Mouse (Mus musculus) mesoderm, embryonic 11.5 days (tissue): Measurements from ENCODE around the gene Tnxb.

ENCODE experiments used
- DNase-seq: peaks from one replicate; pipeline ENCODE4 v3.0.0-alpha.2; 2012; ENCODE audit warnings: low read depth, low spot score

Tnxb gene

DNA sequence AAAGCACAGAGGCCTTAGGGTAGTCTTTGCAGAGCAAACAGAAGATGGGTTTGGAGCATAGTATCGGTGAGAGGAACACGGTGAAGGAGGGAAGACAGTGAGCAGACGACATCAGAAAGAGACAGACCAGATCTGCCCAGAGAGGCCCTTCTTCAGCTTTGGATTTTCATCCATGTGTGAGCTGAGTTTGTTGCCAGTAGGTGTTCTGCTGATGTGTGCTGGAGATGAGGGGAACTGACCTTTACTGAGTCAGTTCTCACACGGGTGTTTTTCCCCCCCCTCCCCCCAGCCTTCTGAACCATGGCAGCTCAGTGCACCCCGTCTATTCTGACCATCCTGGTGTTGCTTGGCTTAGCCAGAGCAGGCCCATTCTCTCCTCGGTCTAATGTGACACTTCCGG lies at the start of gene Tnxb:
Gene Tnxb, plus strand, starts transcription at position 301 of the 400 bp plus-strand sequence.
- DNase-seq = no peak

DNA sequence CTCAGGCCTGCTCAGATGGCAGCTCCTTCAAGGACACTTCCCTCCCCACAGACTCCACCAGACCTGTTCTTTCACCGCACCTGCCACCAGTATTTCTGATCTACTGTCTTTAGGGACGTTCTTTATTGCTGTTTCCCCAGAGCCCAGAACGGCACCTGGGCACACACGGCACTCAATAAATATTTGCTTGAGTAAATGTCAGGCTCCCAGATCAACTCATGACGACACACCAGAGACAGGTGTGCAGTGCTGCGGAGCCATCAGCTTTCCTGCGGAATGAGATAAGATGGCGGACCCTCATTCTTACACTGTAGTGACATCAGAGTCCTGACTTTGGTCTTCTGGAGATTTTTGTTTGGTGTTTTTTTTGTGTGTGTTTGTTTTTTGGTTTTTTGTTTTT lies 49.3 kb upstream of the Tnxb start:
- DNase-seq = no peak

DNA sequence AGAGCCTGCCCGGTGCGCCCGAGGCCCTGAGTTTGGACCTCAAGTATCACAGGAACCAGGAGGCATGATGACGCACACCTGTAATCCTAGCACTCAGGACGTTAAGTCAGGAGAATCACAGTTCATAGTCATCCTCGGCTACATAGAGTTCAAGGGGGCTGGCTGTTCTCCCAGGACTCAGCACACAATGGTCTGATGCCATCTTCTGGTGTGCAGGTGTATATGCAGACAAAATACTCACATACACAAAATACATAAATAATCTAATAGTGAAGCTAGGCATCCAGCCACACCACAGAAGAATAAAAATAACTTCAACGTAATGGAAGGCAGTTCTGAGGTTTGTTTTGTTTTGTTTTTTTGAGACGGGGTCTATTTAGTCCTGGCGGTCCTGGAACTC lies 47.2 kb upstream of the Tnxb start:
- no peak for DNase-seq

DNA sequence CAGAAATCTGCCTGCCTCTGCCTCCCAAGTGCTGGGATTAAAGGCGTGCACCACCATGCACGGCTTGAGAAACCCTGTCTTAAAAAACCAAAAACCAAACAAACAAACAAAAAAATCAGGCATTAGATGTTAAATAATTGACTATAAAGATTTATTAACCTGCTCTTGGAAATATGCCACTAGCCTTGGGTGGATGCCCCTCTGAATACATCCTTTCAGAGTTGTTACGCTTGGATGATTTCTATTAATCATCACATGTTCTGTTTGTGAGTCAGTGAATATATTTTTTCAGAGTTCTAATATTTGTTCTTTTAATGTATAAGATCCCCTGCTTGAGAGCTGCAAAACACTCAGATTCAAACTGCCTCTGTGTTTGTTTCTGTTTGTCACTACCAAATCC lies 45.4 kb upstream of the Tnxb start:
- DNase-seq = no peak

DNA sequence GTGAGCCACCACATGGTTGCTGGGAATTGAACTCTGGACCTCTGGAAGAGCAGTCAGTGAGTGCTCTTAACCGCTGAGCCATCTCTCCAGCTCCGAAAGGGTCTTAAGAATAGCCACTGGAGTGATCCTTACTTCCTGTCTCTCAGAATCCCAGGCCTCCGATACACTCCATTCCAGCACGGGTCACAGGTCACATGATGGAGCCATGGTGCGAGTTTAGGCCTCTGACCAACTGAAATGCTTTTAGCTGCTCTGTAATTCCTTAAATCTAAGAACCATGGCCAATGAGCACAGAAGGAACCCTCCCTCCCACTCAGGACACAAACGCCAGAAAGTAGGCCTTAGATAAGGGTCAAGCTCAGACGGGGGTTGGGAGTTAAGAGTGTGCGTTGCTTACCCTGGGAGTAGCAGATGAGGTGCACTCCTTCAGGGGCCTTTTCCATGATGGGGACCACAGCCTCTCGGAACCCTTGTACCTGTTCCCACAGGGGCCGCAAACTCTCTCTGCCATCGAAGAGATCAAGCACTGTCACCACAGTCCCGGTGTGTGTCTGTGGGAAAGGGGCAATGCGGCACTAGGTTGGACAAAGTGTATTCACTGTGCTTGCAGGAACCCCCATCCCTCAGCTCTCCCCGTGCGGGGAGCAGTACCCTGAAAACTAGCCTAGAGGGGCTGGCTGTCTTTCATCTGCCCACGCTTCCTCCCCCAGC lies 44.1 kb upstream of the Tnxb start:
- no peak for DNase-seq

DNA sequence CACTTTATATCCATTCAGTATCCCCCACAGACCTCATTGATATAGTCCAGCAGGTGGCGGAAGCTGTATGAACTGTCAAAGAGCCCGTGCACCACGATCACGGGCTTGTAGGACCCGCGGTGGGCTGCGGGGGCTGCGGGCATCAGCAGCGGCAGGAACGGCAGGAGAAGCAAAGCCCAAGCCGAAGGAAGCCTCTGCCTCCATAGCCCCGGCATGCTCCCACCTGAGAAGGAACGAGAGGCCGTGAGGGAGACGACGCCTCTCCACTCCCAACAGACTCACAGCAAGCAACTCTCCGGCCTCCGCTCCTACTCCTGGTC lies 43.6 kb upstream of the Tnxb start:
- DNase-seq = peak; percentile 66

DNA sequence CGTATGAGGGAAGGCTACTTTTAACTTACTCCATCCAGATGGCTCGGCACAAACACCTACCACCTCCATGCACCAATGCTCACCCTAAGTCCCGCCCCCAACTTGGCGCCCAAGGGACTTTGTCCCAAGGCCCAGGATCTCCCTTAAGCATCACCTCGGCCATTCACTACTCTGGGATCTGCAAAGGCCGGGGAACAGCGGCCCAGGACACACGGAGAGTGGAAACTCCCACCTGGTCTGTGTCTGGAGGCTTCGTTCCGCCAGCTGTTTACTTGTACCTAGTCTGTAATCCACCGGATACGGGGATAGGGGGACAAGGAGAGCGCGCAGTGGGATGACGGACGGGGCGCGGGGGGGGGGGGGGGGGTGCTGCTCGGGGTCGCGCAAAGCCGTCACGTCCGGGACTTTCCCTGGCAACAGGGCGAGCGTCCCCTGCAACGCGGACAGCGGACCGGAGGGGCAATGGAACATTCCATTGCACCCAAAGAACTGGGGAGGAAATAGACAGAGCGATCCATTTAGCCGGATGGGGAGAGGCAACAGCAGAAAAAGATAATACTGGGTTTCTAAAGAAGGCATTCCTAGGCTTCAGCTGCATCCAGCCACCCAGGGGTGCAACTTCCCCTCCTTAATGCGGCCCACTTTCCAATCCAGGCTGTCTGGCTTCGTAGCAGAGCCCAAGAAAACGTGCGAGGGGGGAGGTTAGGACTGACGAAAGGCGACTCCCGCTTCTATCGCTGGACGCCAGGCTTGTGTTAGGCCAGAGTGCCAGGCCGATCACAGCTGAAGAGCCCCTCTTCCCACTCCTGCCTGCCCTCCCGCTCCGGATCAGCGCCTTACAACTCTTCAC lies 43.0 kb upstream of the Tnxb start:
- peak; percentile 94 for DNase-seq

DNA sequence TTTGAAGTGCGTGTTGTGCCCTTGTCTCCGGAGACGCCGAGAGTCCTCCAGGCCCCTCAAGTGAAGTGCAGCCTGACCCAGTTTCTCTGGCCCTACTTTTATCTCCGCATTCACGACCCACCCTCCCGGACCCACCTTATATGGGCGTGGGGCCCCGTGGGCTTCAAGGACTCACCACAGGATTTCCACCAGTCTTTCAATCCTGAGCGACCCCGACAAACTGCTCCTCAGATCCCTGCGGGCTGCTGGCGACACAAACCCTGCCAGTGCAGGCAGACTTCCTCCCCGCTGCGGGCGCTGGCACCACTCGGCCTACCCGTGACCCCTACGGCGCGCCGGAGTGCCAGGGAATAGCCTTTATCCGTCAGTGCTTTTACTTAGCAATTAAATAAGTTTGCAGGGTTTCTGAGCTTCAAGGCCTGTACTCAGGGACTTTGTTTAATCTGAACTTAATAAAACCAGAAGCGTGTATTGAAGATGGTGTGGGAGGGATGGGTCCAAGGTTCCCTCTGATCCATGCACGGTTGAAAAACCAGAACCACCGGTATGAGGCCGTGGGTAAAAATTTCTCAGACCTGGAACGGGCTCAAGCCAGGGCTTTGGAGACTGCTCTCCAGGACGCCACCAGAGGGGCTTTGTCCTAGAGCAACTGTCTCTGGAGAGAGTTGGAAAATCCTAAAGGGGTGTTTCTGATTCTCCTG lies 42.2 kb upstream of the Tnxb start, which contains the start of gene Ppt2:
Gene Ppt2, minus strand, starts transcription at position 568 of the 701 bp plus-strand sequence.
- DNase-seq = no peak

DNA sequence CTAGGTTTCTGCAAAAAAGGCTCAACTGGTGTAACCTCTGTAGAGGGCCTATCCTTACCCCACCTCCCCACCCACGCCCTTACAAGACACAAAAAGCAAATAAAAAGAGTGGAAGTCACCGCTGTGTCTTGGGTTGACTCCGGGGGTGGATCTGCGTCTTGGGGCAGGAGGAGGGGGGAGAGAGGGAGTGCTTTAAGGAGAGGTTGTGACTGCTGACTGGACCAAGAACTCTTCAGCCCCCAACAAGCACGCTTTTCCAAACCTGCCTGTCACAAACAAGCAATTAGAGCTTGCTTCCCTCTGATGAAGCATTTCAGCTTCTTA lies 41.7 kb upstream of the Tnxb start:
- DNase-seq = no peak

DNA sequence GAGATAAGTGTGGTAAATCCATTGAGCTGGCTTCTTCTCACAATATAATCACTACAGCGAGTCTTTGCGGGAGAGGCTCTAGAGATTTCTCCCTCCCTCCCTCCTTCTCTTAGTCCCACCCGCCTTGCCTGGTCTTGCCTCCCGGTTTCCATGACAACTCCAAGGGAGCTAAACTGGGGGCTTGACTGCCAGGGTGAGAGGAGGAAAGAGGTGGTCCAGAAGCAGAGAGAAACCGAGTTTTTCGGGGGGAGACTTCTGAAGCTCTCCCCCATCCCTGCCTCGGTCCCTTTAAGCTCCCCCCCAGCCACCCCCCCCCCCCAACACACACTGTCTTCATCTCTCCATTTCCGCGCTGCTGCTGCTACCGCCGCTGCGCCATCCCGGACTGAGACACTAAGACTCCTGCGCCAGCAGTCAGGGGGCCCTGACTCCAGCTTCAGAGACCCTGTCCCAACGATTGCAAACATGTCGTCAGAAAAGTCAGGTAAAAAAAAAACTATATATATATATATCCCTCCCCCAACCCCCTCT lies 41.0 kb upstream of the Tnxb start, which contains the start of gene Prrt1:
Gene Prrt1, plus strand, starts transcription at position 313 of the 531 bp plus-strand sequence.
- no peak for DNase-seq

DNA sequence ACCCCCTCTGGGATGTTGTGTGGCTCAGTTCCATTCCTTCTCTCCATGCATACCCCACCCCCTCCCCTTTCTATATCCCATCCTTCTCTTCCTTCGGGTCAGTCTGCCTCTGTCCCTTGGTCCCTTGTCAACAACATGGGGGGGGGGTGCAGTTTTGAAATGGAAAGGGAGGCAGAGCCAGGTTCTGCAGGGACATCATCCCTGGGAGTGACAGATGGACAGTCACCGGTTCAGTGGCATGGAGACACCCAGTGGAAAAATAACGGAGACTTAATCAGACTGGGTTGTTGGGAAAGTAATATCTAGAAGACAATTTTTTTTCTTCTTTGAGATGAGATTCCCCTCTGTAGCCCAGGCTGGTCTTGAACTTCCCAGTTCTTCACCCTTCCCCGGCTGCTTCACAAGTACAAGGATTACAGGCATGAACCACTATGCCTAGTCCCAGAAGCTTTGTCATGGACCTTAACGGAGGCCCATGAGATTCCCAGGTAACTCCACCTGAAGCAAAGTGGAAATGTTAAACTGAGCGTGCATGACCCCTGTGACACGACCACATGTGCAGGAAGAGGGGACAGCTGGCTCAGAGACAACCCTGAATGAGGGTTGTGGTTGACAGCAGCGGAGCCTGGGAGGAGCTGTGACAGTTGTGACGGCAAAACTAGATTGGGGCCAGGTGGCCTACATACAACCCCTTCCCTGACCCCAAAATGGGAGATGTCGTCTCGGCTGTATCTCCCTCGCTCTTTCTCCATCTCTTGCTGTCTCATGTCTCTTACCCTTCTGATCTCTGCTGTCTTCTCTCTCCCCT lies 40.3 kb upstream of the Tnxb start:
- DNase-seq = no peak

DNA sequence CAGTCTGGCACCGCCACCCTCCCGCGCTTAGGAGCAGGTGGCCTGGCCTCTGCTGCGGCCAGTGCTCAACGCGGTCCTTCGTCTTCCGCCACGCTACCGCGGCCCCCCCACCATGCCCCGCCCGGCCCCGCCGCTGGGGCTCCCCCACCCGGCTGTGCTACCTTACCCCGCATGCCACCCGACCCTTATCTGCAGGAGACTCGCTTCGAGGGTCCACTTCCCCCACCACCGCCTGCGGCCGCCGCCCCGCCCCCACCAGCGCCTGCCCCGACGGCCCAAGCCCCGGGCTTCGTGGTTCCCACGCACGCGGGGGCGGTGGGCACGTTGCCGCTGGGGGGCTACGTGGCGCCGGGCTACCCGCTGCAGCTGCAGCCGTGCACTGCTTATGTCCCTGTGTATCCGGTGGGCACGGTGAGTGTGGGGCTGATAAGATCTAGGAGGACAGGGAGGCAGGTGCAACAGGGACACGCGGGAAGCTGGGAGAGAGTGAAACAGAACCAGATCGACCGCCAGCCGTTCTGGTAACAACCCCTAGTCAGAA lies 39.5 kb upstream of the Tnxb start:
- DNase-seq = no peak

DNA sequence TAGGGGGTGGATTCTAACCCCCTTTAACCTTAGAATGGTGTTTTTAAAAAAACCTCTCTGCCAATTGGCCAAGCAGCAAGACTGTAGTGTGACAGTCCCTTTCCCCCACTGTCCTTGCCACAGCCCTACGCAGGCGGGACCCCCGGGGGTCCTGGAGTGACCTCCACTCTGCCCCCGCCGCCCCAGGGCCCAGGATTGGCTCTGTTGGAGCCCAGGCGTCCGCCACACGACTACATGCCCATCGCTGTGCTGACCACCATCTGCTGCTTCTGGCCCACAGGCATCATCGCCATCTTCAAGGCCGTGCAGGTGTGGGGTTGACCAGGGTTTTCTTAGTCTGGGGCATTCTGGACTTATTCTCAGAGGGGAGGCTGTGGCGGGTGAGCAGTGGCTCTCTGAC lies 38.7 kb upstream of the Tnxb start:
- DNase-seq = no peak

DNA sequence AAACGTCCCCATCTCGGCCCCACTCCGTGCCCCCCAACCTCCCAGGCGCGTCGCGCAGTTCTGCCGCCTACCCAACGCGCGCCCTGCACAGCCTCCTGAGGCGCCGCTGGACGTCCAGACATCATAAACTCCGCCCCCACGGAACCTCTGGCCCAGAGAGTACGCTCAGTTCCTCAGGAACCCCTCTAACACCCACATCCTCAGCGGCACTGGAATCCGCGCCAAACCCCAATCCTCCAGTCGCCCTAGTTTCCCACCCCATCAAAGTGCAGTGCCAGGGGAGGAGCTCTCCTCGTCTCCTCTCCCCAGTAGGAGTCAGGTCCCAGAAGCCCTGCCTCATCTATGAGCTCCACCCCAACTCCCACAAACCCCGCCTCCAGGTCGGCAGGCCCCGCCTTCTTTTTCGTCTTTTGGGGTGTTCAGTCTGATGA lies 38.1 kb upstream of the Tnxb start:
- no peak for DNase-seq

DNA sequence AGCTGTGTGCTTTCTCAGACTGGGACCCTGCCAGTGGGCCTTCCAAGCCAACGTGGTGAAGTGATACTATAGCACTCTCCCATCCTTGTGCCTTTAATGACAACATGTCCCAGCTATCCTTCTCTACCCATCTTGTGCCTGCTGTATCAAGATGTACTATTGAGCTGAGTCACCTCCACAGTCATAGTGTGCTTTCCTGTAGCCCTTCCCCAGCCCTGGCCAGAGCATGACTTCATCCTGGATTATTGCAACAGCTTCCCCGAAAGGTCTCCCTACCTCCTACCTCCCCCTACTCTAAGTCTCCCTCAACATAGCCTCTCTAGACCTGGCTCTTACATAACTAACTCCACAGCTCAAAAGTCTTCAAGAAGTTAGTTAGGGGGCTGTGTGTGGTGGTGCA lies 34.7 kb upstream of the Tnxb start:
- no peak for DNase-seq

DNA sequence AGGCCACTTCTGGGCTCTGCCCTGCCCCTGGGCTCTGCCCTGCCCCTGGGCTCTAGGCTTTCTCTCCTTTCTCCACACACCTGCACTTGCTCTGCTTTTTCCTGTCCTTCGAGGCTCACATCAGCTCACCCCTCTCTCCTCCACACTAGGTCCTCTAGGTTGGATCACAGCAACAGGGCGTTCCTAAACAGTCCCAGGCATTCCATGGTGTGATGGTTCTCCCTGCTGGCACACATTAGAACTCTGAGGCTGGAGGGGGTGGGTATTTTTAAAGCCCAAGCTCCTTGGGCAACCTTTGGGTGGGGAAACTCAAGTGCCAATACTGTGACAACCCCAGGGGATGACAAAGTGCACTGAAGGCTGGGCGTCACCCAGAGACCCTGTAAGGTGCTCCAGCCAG lies 32.9 kb upstream of the Tnxb start:
- no peak for DNase-seq

DNA sequence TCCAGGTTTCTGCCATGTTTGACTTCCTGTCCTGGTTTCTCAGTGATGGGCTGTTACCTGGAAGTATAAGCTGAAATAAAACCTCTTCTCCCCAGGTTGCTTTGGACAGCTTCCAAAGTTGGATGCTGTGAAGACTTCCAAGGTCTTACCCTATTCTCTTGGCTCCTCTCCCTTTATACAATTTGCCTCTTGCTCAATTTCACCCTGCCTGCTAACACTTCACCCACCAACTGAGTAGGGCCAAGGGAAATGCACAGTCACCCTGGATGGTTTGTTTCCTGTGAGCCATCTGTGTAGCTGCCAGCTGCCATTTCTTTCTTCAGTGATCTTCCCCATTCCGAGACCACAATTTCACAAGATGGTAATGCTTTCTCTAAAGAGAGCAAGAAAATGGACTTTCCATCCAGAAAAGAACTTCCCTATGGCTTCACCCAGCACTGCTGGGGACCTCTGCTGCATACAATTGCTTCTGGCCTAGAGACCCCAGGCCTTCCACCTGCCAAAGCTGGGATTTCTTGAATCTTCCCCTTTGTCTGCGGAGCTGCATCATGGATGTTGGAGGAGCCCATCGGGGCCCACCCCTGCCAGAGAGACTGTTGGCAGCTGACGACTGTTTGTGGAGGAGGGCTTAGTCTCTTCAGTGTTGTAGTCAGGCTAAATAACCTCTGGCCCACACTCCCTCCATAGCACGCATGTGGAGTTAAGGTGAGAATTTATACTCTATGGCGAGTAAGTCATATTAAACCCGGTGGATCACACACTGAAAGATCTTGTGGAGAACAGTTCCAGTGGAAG lies 30.7 kb upstream of the Tnxb start:
- DNase-seq = no peak

DNA sequence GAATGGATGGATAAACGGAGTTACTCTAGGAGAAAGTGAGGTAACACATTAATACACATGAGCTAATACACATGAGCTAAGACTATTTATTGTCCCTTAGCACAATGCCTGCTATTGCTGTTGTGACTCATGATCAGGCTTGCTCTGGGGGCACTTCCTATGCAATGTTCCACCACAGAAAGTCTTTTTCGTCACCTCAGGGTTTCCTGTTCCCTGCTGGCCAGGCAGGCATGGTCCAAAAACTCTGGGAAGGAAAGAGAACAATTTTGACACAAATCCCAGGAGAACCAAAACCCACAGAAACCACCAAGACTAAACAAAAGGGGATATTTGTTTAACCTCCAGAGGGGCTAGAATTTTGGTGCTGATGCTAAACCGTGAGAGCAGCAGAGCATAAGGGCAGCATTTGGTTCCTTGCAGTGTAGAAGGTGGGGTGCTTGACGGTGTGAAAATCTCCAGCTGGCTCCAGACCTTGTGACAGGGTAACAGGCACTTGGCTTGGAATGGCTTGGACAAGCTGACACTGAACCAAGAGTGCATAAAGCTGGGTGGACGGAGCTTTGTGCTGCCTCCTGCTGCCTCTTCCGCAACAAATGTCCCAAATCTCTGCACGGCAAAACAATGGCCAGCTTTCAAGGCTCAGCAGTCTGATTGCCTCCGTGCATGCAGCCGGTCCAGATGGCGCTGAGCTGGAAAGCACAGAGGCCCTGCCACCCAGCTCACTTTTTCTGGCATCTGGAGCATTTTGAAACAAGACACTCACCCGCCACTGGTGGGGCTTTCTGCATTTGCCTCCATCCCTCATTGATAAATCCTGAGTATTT lies 29.3 kb upstream of the Tnxb start:
- DNase-seq = peak; percentile 61

DNA sequence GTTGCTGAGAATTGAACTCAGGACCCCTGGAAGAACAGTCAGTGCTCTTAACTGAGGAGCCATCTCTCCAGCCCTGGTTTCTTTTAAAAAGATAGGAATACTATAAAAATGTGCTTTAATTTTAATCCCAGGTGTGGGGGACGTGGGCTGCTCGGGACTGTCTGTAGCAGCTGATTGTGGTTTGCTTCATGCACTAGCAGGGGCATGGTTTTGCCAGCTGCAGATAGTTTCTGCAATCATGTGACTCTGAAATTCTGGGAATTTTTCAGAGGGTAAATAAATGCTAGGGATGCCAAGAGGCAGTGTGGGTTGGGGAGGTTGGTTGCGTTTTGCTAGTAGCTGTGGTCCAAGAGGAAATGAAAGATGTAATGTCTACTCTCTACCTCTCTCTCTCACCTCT lies 28.4 kb upstream of the Tnxb start:
- DNase-seq = no peak

DNA sequence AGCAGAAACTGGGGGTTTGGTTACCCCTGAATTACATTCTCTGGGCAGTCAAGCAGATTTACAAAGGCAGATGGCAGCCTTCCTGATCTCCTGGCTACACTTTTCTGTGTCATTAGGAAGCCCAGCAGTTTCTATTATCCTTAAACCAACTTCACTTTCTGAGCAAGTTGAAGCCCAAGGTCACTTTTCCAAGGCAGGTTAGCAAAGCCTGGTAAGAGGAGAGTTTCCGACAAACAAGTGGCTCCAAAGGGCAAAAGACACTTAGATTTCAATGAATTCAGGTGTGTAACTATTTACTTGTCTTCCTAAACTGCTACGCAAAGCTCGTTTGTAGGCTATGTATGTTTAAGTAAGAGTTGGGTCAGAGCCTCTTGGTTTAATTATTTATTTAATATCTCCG lies 27.0 kb upstream of the Tnxb start:
- no peak for DNase-seq
